Mouse (Mus musculus) thymus, postnatal 14 days (tissue): ENCODE measurements around the gene Oxct1.

ENCODE experiments used
- DNase-seq: peaks from one replicate; pipeline ENCODE4 v3.0.0; 2021

Oxct1 gene

DNA sequence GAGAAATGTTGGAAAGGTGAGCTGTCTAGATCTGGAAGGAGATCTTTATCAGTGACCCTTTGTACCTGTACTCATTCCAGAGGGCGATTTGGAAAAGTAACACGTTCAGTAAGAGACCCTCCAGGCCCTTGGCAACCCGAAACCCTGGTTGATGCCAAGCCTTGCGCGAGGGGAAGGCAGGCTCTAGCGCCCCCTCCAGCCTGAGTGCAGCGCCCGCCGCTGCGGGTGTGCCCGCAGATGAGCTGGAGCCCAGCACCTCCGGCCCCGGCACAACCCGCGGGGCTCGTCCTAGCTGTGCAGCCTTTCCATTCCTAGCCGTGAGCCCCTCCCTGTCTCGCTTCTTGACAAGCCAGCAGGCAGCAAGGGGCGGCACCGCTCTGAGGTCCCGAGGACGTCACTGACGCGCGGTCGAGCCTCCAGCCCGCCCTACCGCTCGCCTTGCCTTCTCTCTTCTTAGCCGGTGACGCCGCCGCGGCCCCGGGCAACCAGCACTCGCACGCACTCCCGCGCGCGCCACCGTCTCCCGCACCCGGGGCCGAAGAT, at the start of gene Oxct1:
Gene Oxct1 (plus strand): TSS at position 153 of the 543 bp plus-strand sequence.
- DNase-seq = peak; percentile 88

DNA sequence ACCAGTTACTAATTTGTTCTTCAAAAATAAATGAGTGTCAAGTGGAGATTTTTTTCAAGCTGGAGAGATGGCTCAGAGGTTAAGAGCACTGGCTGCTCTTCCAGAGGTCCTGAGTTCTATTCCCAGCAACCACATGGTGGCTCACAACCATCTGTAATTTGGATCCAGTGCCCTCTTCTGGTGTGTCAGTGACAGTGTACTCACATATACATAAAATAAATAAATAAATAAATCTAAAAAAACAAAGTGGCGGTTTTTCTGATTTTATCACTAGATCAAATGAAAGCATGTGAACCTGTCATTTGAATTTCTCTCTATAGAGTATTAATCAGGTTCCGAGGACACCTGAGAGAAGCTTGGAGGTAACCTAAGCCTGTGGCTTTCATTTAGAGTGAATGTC, 47.9 kb upstream of the Oxct1 start:
- DNase-seq = no peak

DNA sequence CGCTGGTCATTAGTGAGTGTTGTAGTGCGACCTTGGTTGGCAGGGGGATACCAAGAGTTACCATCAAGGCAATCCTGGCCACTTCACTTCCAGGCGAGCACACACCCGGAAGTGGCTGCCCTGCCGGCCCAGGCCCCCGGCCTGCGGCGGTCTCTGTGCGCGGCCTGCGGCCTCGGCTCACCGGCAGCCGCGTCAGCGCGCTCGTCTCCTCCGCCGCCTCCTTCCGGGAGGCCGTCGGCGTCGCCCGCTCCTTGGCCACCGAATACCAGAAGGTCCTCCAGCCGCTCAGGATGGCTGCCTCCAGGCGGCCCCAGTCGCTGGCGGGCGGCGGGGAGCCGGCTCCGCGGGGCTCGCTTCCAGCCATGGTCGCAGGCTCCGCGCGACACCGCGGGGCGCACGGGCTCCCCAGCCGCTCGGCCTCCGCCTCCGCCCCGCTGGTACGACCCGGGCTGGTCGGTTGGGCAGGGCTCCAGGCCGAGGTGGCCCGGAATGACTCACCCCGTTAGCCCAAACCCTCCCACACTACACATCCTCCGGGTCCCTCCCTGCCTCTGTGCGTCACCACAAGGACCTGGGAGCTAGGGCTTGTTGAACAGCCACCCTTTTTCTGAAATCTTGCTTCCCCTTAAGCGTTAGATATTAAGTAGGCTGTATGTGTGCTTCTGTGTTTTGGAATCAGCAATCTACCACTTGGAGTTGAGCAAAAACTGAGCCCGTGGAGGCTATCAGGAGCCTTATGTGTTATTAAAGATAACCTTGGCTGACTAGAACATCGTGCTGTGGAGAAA, 46.9 kb upstream of the Oxct1 start, which contains the start of gene Fbxo4:
Gene Fbxo4 (minus strand): TSS at position 513 of the 788 bp plus-strand sequence.
- DNase-seq = peak; percentile 58

DNA sequence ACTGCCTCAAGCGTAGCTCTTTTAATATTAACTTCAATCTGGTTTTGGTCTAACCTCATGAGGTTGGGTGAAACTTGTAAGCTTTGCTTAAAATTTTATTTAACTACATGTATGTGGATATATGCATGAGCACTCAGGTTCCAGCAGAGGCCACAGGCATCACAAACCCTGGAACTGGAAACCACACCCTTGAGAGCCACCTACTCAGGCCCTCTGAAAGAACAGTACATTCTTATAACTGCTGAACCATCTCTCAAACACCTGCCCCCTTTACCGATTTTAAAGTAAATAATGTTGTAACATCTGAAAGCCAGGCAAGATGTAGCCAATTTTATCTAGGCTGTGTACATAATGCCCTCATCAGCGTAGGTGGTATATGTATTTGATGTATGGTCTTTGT, 46.3 kb upstream of the Oxct1 start:
- no peak for DNase-seq

DNA sequence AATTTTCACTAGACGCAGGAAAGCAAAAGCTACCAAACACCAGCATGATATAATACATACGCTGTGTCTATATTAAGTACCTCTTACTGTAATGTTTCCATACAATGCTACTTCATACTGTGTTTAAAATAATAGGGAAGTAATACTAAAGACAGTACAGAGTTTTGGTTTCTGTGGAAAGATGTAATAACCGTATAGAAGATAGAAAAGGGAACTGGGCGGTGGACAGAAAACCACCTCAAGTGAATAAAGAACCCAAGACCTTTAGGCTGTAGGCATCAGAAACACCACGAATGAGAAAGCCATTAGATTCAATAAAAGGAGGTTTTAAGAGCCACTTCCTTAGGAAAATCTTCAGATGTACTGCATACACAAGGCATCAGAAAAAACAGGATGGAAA, 43.5 kb upstream of the Oxct1 start:
- DNase-seq = no peak

- no peak for DNase-seq
Measured at GRCm38 (mm10) chr15:3984876-3985275, 41.3 kb upstream of the Oxct1 start.

DNA sequence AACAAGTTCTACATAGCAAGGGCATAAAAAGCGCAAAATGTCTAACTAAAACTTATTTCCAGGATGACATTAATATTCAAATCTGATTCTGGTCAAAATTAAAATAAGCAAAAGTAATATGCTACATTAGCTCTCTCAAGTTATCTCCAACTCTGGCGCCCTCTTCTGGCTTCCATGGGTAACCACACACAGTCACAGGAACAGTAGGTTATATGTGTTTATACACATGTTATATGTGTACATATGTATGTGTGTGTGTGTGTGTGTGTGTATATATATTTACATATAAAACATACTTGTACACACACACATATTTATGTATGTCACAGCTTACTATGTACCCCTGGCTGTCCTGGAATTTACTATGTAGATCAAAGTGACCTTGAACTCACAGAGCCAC, 38.2 kb upstream of the Oxct1 start:
- peak; percentile 50 for DNase-seq

DNA sequence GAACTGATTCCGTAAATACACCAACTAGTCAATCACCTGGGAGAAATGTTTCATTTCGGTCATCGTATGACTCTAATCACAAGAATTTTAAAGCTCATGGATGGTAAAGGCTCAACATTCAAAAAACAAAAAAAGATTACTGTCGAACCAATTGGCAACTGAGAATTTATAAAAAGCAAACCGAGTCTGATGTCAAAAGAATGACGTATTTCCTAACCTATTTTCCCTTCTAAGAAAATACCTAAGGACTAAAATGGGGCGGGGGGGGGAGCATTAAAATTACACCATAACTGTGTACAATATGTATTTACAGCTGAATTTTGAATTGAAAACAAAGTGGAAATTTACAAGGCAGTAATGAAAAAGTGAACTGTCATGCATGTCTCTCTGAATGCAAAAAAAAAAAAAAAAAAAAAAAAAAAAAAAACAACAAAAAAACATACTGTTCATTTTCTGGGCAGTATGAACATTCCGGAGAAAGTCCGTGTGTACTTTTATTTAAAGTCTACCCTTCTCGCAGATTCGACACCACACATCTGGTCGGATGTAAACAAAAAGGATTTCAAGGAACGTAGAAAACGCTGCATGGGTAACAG, 31.2 kb upstream of the Oxct1 start:
- DNase-seq = no peak

- DNase-seq = peak; percentile 98
Measured at GRCm38 (mm10) chr15:3995448-3996266, 30.5 kb upstream of the Oxct1 start, which contains the start of gene AW549877. Gene AW549877 (minus strand): TSS chr15:3995744.

- no peak for DNase-seq
Measured at GRCm38 (mm10) chr15:3996267-3997010, 29.7 kb upstream of the Oxct1 start.

- no peak for DNase-seq
Measured at GRCm38 (mm10) chr15:3999144-3999543, 27.0 kb upstream of the Oxct1 start.

- no peak for DNase-seq
Measured at GRCm38 (mm10) chr15:4000536-4000935, 25.6 kb upstream of the Oxct1 start.

DNA sequence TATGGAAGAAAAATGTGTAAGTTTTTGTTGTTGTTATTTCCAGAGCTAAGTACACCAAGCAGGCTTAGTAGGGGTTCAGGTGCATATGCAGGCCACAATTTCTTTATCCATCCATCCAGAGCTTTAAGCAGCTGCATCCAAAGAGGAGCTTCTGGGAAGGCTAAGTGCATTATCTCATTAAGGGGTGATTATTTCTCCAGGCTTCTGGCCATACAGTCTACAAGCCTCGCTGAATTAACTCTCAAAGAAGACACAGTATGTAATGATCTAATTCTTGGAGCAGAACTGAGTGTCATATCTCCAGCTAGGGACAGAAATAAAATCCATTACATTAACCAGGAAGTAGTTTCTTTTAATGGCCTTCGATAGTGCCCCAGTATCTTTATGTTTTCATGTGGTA, 12.3 kb upstream of the Oxct1 start:
- no peak for DNase-seq

DNA sequence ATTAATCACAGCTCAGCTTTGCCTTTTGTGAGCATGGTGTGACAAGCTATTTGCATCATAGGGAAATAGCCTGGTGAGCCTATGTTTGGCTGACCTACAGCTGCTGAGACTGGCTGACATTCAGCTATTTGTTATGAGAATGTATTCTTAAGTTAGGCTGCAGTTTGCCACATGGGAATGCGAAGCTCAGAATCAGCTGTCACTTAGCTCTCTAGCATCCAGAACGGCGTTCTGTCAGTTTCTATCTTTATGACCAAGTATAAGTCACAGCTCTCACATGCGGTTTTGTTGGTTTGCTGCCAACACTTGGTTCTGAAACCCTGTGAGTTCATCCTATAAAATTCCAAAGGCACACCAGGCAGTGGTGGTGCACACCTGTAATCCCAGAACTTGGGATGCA, 5.5 kb upstream of the Oxct1 start:
- DNase-seq = no peak

GRCm38 (mm10) chr15:4023747-4024146, 2.4 kb upstream of the Oxct1 start:
- DNase-seq = no peak

- DNase-seq = no peak
Measured at GRCm38 (mm10) chr15:4024726-4025507, 1.3 kb upstream of the Oxct1 start.

DNA sequence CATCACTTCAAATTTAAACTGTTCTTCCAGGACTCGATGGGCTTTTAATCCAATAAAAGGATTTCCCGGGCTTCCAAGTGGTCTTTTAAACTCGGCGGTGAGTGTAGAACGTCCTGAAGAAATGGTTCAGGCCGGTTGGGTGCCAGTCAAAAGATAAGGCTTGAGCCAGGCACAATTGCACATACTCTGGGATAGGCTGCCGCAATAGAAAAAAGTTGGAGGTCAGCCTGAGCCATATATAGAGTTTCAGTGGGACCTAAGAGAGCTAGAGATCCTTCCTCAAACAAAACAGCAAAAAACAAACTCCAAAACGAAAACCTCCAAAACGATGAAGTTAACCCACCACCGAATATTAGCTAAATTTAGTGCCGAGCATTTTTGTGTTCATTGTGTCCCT, 677 bp upstream of the Oxct1 start:
- DNase-seq = no peak

DNA sequence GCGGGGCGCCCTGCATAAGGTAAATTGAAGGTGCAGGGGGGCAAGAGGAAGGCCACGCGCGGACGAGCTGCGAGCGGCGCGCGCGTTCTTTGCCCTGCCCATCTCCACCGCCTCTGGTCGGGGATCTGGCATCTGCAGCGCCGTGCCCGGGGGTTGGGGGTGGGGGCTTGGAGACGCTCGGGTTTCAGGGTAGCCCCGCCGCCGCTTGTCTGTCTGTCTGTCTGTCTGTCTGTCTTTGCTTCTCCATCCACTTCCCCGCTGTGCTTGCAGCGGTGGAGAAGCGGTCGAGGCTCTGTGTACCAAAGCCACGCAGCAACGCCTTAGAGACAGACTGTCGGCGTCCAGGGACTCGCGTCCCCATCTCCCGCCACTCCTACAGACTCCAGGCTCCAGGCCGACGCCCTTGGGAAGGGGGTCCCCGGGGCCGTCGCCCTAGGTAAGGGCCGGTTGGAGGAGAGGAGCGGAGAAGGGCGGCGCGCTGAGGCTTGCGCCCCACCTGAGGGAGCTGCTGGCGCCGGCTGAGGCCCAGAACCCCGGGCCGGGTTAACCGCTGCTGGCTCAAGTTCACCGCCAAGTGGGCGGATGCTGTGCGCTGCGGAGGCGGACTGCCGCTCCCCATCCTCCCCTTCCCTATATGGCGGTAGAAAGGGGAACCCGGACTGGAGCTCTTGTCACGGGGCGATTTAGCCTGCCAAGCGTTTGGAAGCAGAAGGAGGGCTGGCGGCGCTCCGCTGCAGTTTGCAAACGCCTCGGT, 825 bp downstream of the Oxct1 start:
- peak; percentile 80 for DNase-seq

DNA sequence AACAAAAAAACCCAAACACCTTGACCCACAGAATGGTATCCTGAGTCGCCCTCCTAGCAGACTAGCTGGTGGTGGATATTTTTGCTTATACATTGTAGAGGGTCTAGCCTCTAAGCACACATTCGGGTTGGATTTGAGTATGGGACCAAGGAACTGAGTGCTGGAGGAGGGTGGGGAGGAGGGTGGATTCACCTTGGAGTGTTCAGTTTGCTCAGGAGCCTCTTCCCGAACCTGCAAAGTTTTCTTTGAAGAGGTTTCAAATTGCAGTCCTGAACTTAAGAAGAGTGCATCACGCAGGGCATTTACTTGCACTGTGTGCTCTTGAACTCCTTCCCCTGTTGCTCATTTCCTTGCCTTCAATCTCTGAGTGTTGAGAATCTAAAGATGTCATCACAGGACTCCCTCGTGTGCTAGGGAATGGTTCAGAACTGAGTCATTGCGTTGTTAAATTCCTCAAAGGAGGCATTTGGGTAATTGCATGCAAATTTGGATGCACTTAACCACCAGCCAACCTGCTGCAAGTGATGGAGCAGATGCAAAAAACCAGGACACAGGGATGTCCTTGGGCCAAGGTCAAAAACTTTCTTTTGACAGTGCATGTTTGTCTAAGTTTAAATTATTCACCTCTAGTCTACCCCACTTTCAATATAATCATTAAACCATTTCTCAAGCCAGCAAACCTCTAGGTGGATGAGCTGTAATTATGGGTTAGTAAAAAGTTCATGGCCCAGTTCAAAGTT, 1.7 kb downstream of the Oxct1 start:
- no peak for DNase-seq

DNA sequence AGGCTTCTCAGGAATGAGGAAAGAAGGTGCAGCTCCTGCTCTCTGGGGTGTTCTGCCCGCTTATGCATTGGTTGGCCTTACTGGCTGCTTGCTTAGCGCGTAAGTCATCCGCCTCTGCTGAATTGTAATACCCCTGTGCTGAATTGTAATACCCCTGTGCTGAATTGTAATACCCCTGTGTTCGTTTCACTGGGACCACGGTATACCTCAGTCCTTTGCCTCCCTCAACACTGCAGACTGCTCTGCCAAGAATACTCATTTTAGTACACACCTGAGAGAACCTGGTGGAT, 2.2 kb downstream of the Oxct1 start:
- DNase-seq = no peak

- no peak for DNase-seq
Measured at GRCm38 (mm10) chr15:4028960-4029359, 2.8 kb downstream of the Oxct1 start.
